Mouse (Mus musculus) adrenal gland, postnatal 36 days (tissue): ENCODE data around the gene Olfr470. TPM values are rescaled to one million over a fixed set of nuclear protein-coding genes. Genes with fewer than 3 reads are reported as not detected.
"Not testable (repeated sequence)": the region's sequence is repeated elsewhere in the genome, so short reads cannot be mapped to it uniquely, and the experiment has no call there.

Source experiments
- DNase-seq, 2 experiments: peaks; one replicate each; pipeline ENCODE4 v3.0.0; 2021; ENCODE audit warnings: mixed read lengths in 1 of 2
- long read RNA-seq, 2 experiments: library from polyadenylated mRNA; stranded (forward); transcript quantifications; one replicate each; pipeline ENCODE4 v2.0.0; 2021; ENCODE audit warnings: borderline sequencing depth in 2 of 2
- total RNA-seq, 2 experiments: library from RNA; stranded (reverse); gene quantifications; 2 replicates each; pipeline ENCODE4 v1.2.3; 2021

Olfr470 gene
- total RNA-seq: not detected
- long read RNA-seq, experiment 1: 0 reads
- long read RNA-seq, experiment 2: 0 reads

- DNase-seq: not testable (repeated sequence)
These were observed at the start of gene Olfr470 for GRCm38 (mm10) chr7:107847390-107847789. TSS of gene Olfr470 (minus strand) at chr7:107847490.

GRCm38 (mm10) chr7:107841719-107842118, 5.6 kb downstream of the Olfr470 start:
- DNase-seq: no peak

- DNase-seq: not testable (repeated sequence)
These were observed 21.8 kb downstream of the Olfr470 start, which contains the start of gene Olfr469 for GRCm38 (mm10) chr7:107825441-107825840. TSS of gene Olfr469 (minus strand) at chr7:107825541.

GRCm38 (mm10) chr7:107823867-107824266, 23.4 kb downstream of the Olfr470 start:
- not testable (repeated sequence) for DNase-seq

- peak in 1 of 2 experiments; percentile 2 for DNase-seq
These were observed 27.8 kb downstream of the Olfr470 start for GRCm38 (mm10) chr7:107819442-107819841.

GRCm38 (mm10) chr7:107811963-107812362, 35.3 kb downstream of the Olfr470 start, which contains the start of gene Olfr467:
TSS of gene Olfr467 (plus strand) at chr7:107812263.
- DNase-seq: no peak

- no peak for DNase-seq
These were observed 45.2 kb downstream of the Olfr470 start for GRCm38 (mm10) chr7:107802138-107802537.

GRCm38 (mm10) chr7:107801108-107801507, 46.2 kb downstream of the Olfr470 start, which contains the start of gene Ovch2:
TSS of gene Ovch2 (minus strand) at chr7:107801208.
- no peak for DNase-seq

- DNase-seq: no peak
These were observed 50.8 kb downstream of the Olfr470 start for GRCm38 (mm10) chr7:107796500-107796899.

Other genes starting within 250 kb of the Olfr470 start
- gene 5330417H12Rik, start 222.3 kb downstream of the Olfr470 start, total RNA-seq: not detected
- not detected for gene Cyb5r2, start 89.5 kb downstream of the Olfr470 start, total RNA-seq
- gene Ovch2, start 46.3 kb downstream of the Olfr470 start, total RNA-seq: not detected
- gene Olfr467, start 35.2 kb downstream of the Olfr470 start, total RNA-seq: not detected
- not detected for gene Olfr469, start 21.9 kb downstream of the Olfr470 start, total RNA-seq
- gene Olfr472, start 50.4 kb upstream of the Olfr470 start, total RNA-seq: not detected
- gene Olfr473, start 83.0 kb upstream of the Olfr470 start, total RNA-seq: not detected
- gene Olfr474, start 107.2 kb upstream of the Olfr470 start, total RNA-seq: not detected
- not detected for gene Olfr476, start 117.3 kb upstream of the Olfr470 start, total RNA-seq
- gene Olfr477, start 139.2 kb upstream of the Olfr470 start, total RNA-seq: not detected
- not detected for gene Olfr478, start 186.5 kb upstream of the Olfr470 start, total RNA-seq
- gene Olfr479, start 203.2 kb upstream of the Olfr470 start, total RNA-seq: not detected
- not detected for gene Olfr480, start 219.9 kb upstream of the Olfr470 start, total RNA-seq
- gene Olfr481, start 232.4 kb upstream of the Olfr470 start, total RNA-seq: not detected